ENCODE assay signal across 35 mouse cellular contexts in the genomic region with DNA sequence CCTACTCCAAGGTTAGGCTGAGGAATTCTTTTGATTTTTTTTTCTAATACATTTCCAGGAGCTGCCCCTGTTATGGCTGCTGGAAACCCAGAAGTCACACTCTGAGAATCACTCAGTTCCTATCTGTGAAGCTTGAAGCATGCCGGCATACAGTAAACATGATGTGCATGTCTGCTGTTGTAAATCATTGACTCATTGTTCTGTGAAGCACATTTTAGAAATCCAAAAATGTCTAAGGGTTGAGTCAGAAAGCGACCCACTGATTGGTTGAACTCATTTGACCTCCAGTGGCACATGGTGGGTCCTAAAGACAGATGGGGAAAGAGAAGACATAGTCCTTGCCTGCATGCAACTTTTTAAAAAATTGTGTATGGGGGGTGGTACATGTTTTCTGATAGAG. TPM values are rescaled to one million over a fixed set of nuclear protein-coding genes. Genes with fewer than 3 reads are reported as not detected.
DNase-seq lines count a peak whose midpoint lies in the region; ATAC-seq and TF ChIP-seq lines count a peak whose summit lies in the region.
"Had no signal": no experiment of that assay in that cellular context is flagged by ENCODE, and none has a peak within 500 bp of the region (broad histone marks: within the 10 kb centered on the region; RNA-seq: fewer than 3 reads in every experiment).

No protein-coding gene starts in this region.

- H3K9ac ChIP-seq in lung, embryonic 15.5 days = no peak overlapping the region
- H3K9ac ChIP-seq: heart, embryonic 13.5 days; hindbrain, embryonic 14.5 days; limb, embryonic 15.5 days; liver, embryonic 13.5 days; midbrain, embryonic 15.5 days; neural tube, embryonic 15.5 days had no signal

- H3ac ChIP-seq in C2C12 (ENCODE audit: control insufficient read depth, insufficient read length, low read depth) = no peak overlapping the region

- peaks cover 75% of the 10 kb centered on the region for H3K4me1 ChIP-seq in lung, embryonic 15.5 days

- H3K27ac ChIP-seq in lung, embryonic 15.5 days = peak overlapping the region; percentile 47; the same call in 1 of the 2 replicates
- H3K27ac ChIP-seq: heart, embryonic 13.5 days; hindbrain, embryonic 14.5 days; limb, embryonic 15.5 days; liver, embryonic 13.5 days; midbrain, embryonic 10.5 days; midbrain, embryonic 15.5 days; neural tube, embryonic 15.5 days had no signal

- no peak for ATAC-seq in lung, embryonic 15.5 days (ENCODE audit: borderline replicate concordance, extremely low read depth, low FRiP score, low TSS enrichment)
- ATAC-seq: forebrain, embryonic 16.5 days; inflammation-experienced regulatory T-cells, adult 6 months; midbrain, embryonic 15.5 days had no signal

- no peaks in the 10 kb centered on the region for H3K27me3 ChIP-seq in lung, embryonic 15.5 days
- no peaks in the 10 kb centered on the region for H3K27me3 ChIP-seq in C2C12 (ENCODE audit: control insufficient read depth, insufficient read depth, insufficient read length)
- H3K27me3 ChIP-seq: limb, embryonic 15.5 days had no signal

- no peaks in the 10 kb centered on the region for H3K36me3 ChIP-seq in lung, embryonic 15.5 days
- no peaks in the 10 kb centered on the region for H3K36me3 ChIP-seq in C2C12 (ENCODE audit: control insufficient read depth, insufficient read depth)
- H3K36me3 ChIP-seq: G1E; heart, embryonic 13.5 days; limb, embryonic 15.5 days; liver, embryonic 13.5 days; midbrain, embryonic 10.5 days; midbrain, embryonic 15.5 days; neural tube, embryonic 15.5 days had no signal

- no peaks in the 10 kb centered on the region for H3K79me3 ChIP-seq in C2C12 (ENCODE audit: low read depth)

- WGBS in lung, embryonic 15.5 days = 25% methylated on average over 2 of the region's 2 CpGs

- no peak overlapping the region for H3K4me3 ChIP-seq in lung, embryonic 15.5 days
- H3K4me3 ChIP-seq in C2C12 (ENCODE audit: insufficient read depth, poor library complexity, severe bottlenecking) = no peak overlapping the region
- H3K4me3 ChIP-seq: gastrocnemius, adult 2 months; heart, adult 2 months; heart, embryonic 13.5 days; limb, embryonic 15.5 days; liver, embryonic 13.5 days; midbrain, embryonic 10.5 days; midbrain, embryonic 15.5 days; neural tube, embryonic 15.5 days had no signal

- no peaks in the 10 kb centered on the region for H3K9me3 ChIP-seq in lung, embryonic 15.5 days
- H3K9me3 ChIP-seq: G1E; heart, embryonic 13.5 days; limb, embryonic 15.5 days; liver, embryonic 13.5 days; midbrain, embryonic 10.5 days; midbrain, embryonic 15.5 days; neural tube, embryonic 15.5 days had no signal

- H3K4me2 ChIP-seq in lung, embryonic 15.5 days = no peak overlapping the region
- H3K4me2 ChIP-seq: heart, embryonic 13.5 days; hindbrain, embryonic 14.5 days; limb, embryonic 15.5 days; liver, embryonic 13.5 days; midbrain, embryonic 15.5 days; neural tube, embryonic 15.5 days had no signal

- no peak for TF ChIP-seq CTCF in C2C12 (IDR thresholded peaks at IDR 0.05; ENCODE audit: control insufficient read depth, insufficient read depth, insufficient read length)

- no peaks in the 10 kb centered on the region for H3K79me2 ChIP-seq in C2C12 (ENCODE audit: control insufficient read depth, insufficient read depth)

- peak; percentile 76 for DNase-seq in heart, adult 11 months
- DNase-seq in heart, adult 8-10 months (ENCODE audit: low spot score) = no peak
- DNase-seq in lung, postnatal 4 days = no peak
- DNase-seq in induced T-regulatory cell, adult 2 months (ENCODE audit: low read depth) = peak; percentile 43
- DNase-seq in layer of hippocampus, adult 9-10 months (ENCODE audit: low spot score) = no peak
- DNase-seq in right cerebral cortex, postnatal 25 days = no peak
- DNase-seq: adrenal gland, adult 2 months; adrenal gland, postnatal 36 days; B cell, adult 2 months; cerebellum, adult 2 months; cerebellum, postnatal 25 days; gastrocnemius, adult 2 months; gastrocnemius, postnatal 36 days; heart, adult 2 months; heart, postnatal 10 days; kidney, adult 2 months; kidney, postnatal 14 days; left cerebral cortex, postnatal 4 days; liver, embryonic 13.5 days; lung, adult 18-20 months; retina, postnatal 1 day; right cerebral cortex, postnatal 14 days; spleen, adult 18-20 months; thymus, postnatal 25 days had no signal

TF ChIP-seq in C2C12, 6 proteins besides CTCF, POLR2A, EP300 and RAD21:
- TF ChIP-seq USF1 (IDR thresholded peaks at IDR 0.05; ENCODE audit: low read depth) (peak; percentile 29), FOSL1 (IDR thresholded peaks at IDR 0.05; ENCODE audit: insufficient read depth, low read length, poor library complexity, severe bottlenecking) (peak; percentile 14), MYOD1 (IDR thresholded peaks at IDR 0.05; ENCODE audit: control insufficient read depth, insufficient read length, low read depth) (no peak), CEBPB (IDR thresholded peaks at IDR 0.05; ENCODE audit: low read depth) (no peak)
TF ChIP-seq in C2C12: peak in this region for 2.

RNA-seq across cellular contexts. Expression of a gene that starts 33.4 kb away (rescaled TPM):
- 10 to 100 TPM; 38.1 to 53.7 (median 46.6) TPM for total RNA-seq in heart, adult 8-10 months (2022)
- polyA plus RNA-seq in lung, embryonic 15.5 days (2015; fragmentation: Nextera tagmentation; extraction: Ambion mirVana) = 104 and 106 TPM in 2 replicates
- polyA plus RNA-seq in C2C12 (2012; fragmentation: generic; extraction: Trizol) = 9.4 TPM
- polyA plus RNA-seq: G1E had no signal

Comparison
In these comparisons a context has a peak if more than half of its experiments do, and no peak if none do; other contexts are left out.
1. DNase-seq: peak in heart, adult 11 months (single experiment) and induced T-regulatory cell, adult 2 months (single experiment); none in heart, adult 8-10 months (single experiment), lung, postnatal 4 days (0 of 2), layer of hippocampus, adult 9-10 months (single experiment) and right cerebral cortex, postnatal 25 days (single experiment).
2. RNA of a gene that starts 33.4 kb away (polyA plus RNA-seq): 104 to 106 TPM in lung, embryonic 15.5 days; 9.4 TPM in C2C12 (single experiment); every median in the first group is over 10 times any median in the second.